Mouse (Mus musculus) right cerebral cortex, postnatal 4 days (tissue): ENCODE results near the gene Slc38a11.

Source experiments
- DNase-seq: peaks from one replicate; pipeline ENCODE4 v3.0.0-alpha.2; 2022

The Slc38a11 gene

GRCm38 (mm10) chr2:65363828-65364497 lies at the start of gene Slc38a11:
TSS of gene Slc38a11 (minus strand) at chr2:65364034.
- no peak for DNase-seq

DNA sequence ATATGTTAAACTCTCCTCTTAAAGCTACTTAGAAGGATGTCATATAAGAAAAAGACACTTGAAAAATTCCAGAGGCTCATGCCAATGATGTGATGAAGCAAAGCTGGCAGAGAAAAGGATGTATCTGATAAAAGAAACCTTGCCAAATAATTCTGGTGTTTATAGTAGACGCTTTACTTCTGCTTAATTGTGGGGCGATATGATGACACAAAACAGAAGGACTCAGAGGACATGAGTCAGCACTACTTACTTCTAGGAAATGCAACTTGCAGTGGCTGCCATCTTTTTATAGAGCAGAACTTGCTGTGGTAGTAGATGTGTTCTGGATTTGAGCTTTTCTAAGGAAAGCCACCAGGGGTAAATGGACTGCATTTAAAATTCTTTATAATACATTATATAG lies 43.3 kb upstream of the Slc38a11 start:
- DNase-seq: no peak

DNA sequence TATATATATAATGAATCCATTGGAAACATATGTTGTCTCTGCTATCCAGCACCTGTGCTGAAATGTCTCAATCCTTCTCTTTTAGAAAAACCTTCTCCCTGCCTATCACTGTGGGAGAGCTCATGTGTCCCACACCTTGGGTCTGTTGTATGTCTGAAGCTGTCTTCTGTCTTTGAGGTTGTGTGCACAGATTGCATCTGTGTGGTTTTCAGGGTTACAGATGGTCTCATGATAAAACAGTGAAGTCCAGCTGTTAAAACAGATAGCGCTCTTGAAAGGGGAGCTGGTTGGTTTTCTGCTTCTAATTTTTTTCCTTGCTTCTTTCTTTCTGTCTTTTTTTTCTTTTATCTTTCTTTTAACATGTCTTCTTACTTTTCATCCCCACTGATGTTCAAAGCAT lies 41.6 kb upstream of the Slc38a11 start:
- no peak for DNase-seq

- no peak for DNase-seq
Observed at GRCm38 (mm10) chr2:65402001-65402400, 38.2 kb upstream of the Slc38a11 start.

GRCm38 (mm10) chr2:65399938-65400337 lies 36.1 kb upstream of the Slc38a11 start:
- no peak for DNase-seq

DNA sequence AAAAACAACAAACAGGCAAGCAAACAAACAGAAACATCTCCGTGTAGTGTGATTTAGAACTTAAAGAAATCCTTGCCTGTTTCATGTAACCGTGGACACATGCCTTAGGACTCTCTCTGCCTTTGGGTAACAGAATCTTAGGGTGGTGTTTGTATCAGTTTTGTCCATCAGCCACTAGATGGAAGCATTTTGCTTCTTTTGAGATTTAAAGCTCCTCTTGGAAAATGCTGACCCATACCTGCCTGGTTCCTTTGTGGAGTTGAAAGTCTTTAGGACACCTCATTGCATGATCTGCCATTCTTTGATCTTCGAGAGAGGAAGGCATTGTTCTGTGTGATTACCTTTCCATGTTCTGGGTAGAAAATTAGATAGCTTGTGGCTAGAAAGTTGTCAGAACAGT lies 32.3 kb upstream of the Slc38a11 start:
- DNase-seq: no peak

DNA sequence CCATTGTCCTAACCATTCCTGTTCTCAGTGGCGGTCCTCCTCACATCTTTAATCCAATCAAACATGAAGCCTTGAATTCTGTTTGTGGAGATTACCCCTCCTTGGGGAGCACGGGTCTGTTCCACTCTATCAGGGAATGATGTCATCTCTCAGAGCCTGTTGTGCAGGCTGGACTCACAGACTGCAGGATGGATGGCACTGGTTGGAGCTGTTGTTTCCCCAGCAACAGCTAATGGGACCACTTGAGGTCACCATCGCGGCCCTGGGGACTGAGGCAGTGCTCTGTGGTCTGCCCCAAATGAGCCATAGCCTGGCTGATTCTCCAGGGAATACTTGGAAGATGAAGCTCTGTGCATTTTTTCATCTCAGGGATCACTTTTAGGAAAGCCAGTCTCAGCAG lies 29.2 kb upstream of the Slc38a11 start:
- no peak for DNase-seq

- no peak for DNase-seq
Observed at GRCm38 (mm10) chr2:65391322-65391721, 27.5 kb upstream of the Slc38a11 start.

DNA sequence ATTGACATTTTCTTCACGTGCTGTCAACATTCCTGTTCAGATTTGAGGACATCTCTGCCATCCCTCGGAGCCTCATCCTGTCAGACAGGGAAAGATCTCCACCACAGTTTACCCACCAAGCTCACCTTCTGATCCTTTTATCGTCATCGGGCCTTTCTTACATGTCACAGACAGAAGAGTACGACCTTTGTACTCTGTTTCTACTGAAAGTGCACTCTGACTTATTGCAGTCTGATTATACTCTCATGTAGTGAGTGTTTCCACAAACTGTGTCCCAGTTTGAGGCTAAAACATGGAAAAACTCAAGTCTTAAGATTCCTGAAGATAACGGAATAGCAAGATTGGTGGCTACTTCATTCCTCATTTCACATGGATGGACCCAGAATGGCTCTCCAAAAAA lies 21.0 kb upstream of the Slc38a11 start:
- DNase-seq: no peak

- DNase-seq: no peak
Observed at GRCm38 (mm10) chr2:65382485-65382884, 18.7 kb upstream of the Slc38a11 start.

GRCm38 (mm10) chr2:65378425-65378824 lies 14.6 kb upstream of the Slc38a11 start:
- DNase-seq: no peak

- DNase-seq: no peak
Observed at GRCm38 (mm10) chr2:65374410-65374809, 10.6 kb upstream of the Slc38a11 start.

DNA sequence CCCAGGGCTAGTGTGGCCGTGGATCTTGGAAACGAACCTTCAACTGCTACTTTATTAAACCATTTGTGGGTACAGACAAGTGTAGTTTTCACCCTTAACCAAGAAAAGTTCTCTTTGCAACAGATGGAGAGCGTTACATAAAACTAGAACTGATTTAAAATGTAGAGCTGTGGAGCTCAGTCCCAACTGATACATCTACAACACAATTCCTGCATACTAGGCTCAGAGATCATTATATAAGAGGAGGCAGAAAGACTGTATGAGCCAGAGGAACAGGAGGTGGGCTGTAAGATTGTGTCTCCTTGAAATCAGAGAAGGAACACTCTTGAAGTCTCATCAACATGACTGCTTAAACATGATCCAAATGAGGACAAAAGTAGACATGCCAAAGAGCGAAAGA lies 9.2 kb upstream of the Slc38a11 start:
- no peak for DNase-seq

- no peak for DNase-seq
Observed at GRCm38 (mm10) chr2:65360736-65361475, 2.9 kb downstream of the Slc38a11 start.

GRCm38 (mm10) chr2:65347367-65347766 lies 16.5 kb downstream of the Slc38a11 start:
- no peak for DNase-seq

- no peak for DNase-seq
Observed at GRCm38 (mm10) chr2:65346915-65347314, 16.9 kb downstream of the Slc38a11 start.

- no peak for DNase-seq
Observed at GRCm38 (mm10) chr2:65346037-65346436, 17.8 kb downstream of the Slc38a11 start.

- DNase-seq: no peak
Observed at GRCm38 (mm10) chr2:65342057-65342456, 21.8 kb downstream of the Slc38a11 start.

- DNase-seq: no peak
Observed at GRCm38 (mm10) chr2:65340839-65341238, 23.0 kb downstream of the Slc38a11 start.

DNA sequence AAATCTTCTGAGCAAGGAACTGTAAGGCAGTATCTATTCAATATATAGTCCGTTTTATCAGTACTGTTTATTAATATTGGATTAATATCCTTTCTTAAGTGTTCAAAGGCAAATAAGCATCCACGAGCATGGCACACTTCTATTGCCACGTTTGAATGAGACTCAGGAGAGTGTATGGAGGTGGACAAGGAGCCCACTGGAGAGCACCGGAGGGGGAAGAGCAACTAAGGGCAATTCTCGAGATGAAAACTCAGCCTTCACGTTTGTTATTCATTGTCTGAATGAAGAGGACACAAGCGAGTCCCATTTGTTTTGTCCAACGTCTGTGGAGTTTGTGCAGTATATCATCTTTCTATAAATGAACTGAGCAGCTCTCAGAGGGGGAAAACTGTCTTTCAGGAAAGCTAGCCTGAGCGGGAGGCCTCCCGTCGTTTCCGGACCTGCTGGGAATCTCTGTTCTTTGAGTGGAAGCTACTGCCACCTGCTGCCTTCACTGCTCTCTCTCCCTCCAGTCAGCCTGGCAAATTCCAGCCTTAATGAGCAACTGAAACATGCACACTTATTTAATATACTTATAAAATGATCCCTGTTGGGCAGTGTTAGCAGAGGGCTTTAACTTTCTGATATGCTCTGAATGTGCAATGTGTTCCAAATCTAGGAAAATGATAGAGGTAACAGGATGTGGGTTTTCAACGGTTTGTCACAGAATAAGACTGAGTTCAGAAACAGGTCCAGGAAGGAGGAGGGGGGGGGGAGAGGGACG lies 26.3 kb downstream of the Slc38a11 start:
- DNase-seq: peak; percentile 62

- DNase-seq: no peak
Observed at GRCm38 (mm10) chr2:65336608-65337007, 27.2 kb downstream of the Slc38a11 start.

DNA sequence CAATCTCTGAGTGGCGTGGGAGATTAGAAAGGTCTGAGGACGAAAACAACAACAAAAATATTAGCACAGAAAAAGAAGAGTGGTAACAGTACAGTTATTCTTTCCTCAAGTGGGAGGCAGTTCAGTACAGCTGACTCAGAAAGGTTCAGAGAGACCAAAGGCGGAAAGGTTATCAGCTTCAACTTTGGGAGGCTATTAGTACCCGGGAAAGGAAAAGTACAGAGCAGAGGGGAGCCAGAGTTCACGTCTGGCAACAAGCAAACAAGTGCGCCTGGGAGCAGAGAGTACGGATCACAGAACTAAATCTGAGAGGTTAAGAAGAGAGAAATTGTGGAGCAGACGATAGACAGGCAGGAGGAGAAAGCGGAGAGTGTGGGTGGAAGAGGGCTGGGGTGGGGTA lies 29.7 kb downstream of the Slc38a11 start:
- no peak for DNase-seq

- DNase-seq: no peak
Observed at GRCm38 (mm10) chr2:65331321-65331720, 32.5 kb downstream of the Slc38a11 start.
